Mouse (Mus musculus) frontal cortex, postnatal 10 days (tissue): ENCODE measurements at regions not wholly inside any gene's neighbourhood (a gene's known extent, or its start where the extent isn't known, plus 50 kb on each side); places are given as distances from the start of the nearest gene placed in this dataset.
A peak's percentile ranks its signal among the peaks of the same experiment; 100 is the strongest.

ENCODE experiments used
- DNase-seq, 2 experiments: peaks; one replicate each; pipeline ENCODE4 v3.0.0; 2022; ENCODE audit warnings: low spot score in 2 of 2, mixed read lengths in 1 of 2

DNA sequence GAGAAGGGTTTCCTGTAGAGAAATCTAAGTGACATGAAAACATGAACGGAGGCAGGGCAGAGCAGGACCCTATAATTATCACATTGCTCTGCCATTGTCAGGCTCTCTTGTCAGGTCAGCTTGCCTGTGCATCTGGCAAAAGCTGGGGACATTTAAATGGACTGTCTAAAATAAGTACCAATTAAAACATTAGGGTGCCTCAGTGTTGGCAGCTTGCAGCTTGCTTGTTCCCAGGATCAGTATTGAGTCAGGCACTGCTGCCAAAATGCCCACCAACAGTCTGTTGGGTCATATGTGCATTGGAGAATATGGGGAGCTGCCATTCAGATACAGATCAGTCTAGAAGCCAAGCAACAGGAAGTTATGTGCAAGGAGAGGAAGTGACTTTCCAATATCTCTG is 349.5 kb upstream of the B3gat1 start:
- no peak for DNase-seq

DNA sequence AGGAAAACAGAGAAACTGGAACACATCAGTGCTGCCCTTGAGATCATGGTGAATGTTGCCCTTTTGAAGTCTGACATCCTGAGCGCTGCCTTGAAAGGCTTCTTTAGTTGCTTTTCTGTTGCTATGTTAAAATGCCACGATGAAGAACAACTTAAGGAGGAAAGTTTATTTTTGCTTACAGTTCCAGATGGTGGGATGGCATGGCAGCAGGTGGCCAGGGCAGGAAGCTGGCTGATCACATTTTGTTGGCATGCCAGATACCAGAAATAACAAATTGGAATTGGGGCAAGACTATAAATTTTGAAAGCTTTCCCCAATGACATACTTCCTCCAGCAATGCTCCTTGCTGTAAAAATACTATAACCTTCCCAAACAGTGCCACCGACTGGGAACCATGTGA is 334.9 kb upstream of the B3gat1 start:
- no peak for DNase-seq

DNA sequence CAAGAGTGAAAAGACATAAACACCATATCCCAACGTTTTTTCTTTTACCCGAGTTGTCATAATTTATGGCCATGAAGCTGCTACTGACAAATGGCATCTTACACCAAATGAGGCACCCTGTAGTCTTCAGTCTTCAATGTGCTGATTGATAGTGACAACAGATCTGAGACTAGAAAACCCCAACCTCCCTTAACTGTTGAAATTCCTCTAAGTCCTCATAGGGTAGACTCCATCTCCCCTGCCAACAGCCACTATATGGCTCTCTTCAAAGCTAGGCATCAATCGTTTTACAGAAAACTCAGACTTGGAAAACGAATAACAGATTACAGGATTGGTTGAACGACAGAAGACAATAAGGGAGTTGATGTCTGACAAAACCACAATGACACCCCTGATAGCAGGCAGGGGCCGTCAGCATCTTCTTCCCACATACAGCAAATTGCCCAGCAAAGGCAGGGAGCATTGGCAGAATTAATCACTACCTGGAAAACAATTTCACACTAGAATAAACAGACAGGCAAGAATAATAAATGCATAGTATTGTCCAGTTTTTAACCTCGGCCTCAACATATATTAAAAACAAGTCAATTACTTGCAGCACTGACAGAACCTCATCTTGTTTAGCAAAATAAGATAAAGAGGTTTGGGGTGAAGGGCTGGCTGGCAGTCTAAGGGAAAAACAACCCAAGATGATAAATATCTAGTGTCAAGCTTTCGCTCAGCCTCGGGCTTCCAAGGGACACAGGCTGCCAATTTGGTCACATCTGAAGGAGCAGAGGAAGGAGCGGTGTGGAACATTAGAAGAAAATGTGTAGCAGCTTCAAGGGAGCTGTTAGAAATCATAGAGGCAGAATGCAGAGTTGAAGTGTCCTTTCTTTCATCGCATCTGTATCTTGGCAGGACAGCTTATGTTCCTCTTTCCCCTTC is 310.4 kb upstream of the B3gat1 start:
- no peak for DNase-seq

DNA sequence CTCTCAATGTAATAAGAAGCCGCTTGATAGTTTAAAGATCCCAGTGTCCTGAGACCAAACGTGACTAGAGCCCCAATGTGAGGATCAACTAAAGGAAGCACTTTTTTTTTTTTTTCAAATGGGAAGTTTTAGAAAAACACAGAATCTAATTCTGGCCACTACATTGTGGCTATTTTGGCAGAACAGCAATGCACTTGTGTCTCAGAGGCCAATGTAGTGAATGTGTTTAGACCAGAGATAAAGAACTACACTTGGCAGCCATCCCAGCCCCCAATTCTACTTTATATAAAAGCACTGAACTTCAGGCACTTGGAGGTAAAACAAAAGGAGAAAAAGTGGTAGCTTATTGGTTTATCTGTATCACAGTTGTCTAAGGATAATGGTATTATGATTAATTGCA is 298.0 kb upstream of the B3gat1 start:
- no peak for DNase-seq

DNA sequence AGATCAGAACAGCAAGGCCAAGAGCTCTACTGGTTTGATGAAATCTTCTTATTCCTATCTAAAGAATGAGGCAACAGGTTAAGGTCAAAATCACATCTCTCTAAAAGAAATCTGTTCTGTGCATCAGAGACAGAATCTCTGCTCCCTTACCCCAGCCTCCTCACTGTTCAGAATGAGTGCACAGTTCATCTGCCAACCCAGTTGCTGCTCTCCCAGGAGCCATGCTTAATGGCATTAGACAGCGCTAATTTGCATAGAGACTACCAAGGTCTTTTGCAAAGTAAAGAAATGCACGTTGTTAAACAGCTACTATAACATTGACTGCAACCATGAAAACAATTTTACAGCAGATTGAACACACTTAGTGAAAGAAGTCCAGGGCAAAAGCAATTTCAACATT is 296.3 kb upstream of the B3gat1 start:
- no peak for DNase-seq

DNA sequence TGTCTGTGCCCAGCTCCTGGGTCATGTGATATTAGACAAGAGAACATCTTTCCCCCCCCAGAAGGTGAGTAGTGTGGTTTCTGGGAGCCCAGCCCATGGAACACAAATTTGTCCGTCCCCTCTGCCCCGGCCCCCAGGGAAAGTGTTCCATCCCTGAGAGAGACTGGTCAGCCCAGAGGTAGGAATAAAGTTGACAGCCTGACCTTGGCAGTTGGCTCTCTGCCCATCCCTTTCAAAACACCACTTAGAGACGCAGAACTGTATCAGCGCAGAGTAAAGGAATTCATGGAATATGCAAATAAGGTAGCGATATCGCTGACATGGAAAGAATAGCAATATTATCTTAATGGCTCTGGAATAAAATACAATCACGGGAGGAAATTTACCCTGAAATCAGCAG is 279.6 kb upstream of the B3gat1 start:
- no peak for DNase-seq

DNA sequence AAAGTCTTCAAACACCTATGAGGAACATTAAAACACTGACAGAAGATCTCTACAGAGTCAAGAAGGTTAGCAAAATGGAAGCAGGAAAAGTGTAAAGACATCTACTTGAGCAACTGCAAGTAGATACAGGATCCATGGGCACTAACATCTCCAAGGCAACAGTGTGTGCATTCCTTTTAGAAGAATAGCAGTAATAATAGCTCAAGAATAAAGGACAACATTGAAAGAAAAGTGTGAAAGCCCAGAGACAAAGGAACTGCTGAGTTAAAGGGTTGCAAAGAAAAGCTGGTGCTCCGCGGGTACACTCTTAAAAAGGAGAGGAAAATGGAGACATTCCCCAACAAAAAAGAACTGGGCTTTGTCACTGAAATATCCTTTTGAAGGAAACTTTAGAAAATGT is 272.4 kb upstream of the B3gat1 start:
- DNase-seq: no peak

DNA sequence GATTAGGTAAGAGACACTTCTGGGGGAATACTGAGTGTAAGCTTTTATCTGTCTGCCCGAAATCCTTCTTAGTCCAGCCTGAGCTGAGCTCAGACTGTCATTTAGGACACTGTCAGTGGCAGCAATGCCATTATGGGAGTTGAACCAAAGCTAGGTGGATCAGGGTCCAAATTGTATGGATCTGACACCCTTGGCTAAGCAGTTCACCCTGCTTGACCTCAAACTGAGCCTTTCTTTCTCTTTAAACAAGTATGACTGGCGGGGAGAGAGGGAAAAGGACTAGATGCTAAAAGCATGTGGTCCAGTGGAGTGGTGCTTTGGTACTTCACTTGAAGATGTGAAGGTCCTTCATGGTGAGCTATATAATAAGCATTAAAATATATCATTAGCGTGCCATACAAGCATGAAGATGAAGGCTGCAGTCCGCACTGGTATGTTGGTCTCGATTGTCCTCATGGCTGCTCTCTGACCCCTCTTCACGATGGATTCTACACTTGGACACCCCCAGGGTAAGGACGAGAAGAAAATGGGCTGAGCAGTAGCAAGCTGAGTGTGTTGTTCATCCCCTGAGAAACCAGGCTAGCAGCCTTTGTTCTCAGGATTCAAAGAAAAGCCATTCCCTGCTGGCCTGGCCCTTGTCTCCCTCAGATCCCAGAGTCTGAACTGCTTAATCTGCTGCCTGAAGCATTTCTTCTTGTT is 262.7 kb upstream of the B3gat1 start:
- DNase-seq: no peak

DNA sequence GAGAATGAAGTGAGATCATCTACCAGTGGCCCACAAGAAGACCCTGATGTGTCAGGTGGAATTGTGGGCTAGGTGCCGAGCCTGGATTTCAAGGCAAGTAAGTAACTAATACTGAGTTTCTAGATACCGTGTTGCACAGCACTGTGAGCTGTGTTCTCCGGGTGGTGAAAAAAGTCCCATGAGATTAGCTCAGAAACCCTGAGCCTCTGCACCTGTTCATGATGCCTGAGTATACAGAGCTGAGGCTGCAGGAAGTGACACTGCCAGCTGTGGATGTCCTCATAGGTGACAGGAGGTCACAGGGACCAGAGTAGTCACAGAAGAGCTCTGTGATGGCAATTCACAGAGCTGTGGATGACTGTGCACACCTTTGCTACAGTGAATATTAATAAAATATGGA is 257.2 kb upstream of the B3gat1 start:
- DNase-seq: no peak

DNA sequence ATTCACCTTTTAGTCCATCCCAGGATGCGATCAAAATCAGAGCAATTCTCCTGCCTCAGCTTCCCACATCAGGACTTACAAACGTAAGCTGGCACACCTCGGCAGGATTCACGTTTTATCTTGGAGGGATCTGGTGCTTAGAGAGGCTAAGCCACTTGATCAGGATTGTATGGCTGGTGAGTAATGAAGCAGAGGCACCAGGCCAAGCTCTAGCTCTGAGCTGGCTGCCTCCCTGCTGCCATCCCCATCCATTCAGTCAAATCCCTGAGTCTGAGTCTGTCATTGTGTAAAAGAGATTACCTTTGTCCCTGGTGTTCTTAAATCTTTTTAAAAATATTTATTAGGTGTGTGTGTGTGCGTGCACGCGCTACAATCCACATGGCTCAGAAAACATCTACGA is 252.6 kb upstream of the B3gat1 start:
- no peak for DNase-seq

DNA sequence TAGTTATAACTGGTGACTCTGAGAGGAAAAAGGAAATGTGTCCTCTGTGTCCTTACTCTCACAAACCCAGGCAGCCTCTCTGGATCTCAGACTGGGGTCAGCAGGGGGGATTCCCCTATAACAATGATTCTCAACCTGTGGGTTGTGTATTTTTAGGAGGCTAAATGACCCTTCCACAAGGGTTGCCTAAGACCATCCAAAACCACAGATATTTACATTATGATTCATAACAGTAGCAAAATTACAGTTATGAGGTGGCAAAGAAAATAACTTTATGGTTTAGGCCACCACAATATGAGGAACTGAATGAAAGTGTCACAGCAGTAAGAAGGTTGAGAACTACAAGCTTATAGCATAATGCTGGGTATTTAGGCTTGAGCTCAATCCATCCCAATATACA is 251.6 kb upstream of the B3gat1 start:
- no peak for DNase-seq

DNA sequence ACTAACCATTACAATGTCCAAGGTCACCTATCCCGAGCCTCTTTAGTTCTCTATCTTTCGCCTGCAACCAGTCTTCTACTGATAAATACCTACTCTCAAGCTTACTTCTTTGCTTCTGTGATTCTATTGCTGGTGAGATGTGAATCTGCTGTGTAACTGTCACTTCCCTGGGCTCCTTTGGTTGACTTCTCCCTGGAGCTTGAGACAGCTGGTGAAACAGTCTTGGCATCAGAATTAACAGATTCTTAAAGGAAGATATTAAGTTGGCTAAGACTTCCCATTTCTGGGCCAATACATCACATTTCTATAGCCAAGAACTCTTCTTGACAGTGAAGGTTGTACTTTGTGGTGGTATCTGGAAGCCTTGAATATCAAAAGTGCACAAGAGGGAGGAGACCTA is 239.8 kb upstream of the B3gat1 start:
- DNase-seq: no peak

DNA sequence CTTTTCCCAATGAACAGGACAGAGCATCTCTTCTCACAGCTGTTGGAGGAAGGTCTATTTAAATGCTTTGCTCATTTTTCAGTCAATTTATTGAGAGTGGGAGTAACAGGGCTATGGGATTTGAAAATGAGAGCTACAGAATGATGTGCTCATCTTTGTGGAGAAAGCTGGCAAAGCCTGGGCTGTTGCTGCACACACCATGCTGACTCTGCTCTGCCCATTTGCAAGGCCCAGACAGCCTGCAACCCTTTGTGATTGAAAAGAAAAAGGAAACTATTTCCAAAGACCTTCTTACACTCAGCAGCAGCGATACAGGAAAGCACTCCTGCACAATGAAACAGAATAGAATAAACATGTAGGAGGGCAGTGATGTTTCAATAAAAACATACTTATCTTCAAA is 231.5 kb upstream of the B3gat1 start:
- DNase-seq: no peak

DNA sequence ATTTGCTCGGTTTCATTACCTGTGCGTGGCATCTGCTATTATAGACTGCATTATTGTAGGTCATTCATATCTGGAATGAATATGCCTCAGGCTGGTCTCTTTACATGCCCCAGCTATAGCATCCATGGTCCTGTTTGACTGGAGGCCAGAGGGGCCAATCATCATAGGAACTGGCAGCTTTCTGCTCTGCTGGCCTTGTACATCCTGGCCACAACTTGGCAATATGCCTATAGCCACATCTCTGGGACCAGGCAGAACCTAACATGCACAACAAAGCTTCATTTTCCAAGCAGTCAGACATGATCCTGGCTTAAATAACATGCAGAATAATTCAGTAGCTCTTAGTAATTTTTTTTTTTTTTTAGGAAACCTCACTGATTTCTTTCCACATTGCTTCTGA is 227.6 kb upstream of the B3gat1 start:
- no peak for DNase-seq

DNA sequence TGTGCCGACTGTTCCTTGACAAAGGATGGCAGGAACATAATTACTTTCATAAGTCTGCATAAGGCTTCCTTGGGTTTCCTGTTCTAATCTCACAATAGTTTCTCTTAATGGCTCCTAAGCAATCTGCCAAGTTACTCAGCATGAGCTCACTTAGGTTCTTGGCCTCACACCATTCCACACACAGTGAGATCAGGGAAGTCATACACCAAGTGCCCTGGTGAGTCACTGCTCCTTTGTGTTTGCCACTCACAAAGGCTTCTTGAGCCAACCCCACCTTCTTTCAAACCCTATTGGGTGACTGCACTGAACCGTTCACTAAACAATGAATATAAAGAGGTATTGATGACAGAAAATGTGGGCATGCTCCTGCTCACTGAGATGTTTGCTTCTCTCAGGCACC is 214.9 kb upstream of the B3gat1 start:
- DNase-seq: no peak

DNA sequence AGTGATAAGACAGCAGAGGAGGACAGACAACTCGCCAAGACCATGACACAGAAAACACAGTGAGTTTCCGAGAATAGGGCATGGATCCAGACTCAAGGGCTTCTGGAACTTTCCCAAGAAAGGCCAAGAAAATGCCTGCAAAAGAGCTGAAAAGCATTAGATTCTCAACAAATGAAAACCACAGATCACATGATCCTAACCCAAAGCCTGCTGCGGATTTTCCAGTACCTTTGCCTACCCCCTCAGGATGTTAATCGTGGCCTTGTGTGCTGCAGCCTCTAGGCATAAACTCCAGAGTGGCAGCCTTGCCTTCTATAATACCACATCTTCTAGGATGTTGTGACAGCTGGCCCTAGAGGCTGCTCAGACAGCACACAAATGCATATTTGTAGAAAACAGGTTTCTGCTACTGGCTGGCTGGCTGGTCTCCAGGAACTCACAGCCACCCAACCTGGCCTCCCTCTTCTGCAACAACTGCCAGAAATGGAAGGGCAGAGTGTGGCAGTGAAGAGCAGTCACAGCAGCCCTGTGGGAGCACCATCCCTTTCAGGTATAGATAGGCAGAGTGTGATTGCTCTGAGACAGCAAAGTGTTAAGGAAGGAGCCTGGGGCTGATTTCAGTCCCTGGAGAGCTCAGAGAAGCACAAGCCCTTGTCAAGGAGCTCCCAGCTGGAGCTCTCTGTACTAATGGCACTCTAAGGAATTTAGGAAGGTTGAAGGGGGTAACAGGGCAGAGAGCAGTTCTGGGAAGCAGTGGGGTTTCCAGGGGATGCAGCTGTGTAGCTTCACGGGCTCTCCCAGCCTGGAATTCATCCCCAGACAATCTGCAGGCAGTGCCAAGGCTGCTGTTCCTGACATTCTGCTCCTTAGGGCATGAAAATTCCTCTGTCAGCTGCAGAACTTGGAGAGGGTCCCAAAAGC is 213.7 kb upstream of the B3gat1 start:
- DNase-seq: peak in 1 of 2 experiments; percentile 18

DNA sequence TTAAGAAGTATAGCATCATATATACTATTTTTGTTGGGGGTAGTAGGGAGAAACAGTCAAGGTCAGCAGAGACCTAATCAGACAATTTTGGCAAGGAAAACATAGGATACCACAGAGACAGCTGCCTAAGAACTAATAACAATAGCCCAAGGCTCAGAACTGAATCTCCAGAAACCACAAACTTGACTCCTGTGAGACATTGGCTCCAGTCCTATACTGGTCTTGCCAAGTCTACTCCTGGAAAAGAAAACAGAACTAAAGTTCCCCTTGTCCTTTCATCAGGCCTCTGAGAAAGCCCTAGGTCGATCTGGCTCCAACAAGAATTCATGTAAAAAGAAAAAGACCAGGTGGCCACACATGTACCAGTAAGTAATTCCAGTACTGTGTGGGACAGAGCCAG is 209.4 kb upstream of the B3gat1 start:
- no peak for DNase-seq

DNA sequence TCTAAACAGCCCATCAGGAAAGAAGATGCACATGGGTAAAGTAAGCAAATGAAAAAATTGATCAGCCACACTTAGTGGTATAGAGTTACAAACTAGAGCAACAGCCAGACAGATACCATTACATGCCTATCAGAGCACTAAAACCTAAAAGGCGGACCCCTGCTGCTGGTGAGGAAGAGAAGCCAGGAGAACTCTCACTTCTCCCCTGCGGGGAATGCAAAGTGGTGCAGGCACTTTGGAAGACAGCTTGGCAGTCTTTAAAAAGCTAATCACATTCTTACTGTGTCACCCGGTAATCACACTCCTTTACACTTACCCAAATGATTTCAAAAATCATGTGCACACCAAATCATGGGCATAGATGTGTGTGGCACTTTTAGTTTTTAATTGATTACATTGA is 204.8 kb upstream of the B3gat1 start:
- DNase-seq: no peak

DNA sequence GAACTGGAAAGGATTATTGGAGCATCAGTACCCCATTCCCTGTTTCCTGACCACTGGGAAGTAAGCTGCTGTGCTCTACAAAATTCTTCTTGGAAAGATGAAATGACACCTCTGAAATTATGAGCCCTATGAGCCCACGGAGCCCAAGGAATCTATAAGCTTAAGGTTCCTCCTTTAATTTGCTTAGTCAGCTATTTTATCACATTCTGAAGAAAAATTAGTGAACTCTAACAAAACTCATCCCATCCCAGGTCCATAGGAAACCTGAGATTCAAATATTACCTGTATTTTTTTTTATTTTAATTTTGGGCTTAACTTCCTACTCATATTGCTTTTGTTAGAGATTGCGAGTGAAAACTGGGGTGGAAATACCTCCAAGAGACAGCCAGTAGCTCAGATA is 194.5 kb upstream of the B3gat1 start:
- no peak for DNase-seq

DNA sequence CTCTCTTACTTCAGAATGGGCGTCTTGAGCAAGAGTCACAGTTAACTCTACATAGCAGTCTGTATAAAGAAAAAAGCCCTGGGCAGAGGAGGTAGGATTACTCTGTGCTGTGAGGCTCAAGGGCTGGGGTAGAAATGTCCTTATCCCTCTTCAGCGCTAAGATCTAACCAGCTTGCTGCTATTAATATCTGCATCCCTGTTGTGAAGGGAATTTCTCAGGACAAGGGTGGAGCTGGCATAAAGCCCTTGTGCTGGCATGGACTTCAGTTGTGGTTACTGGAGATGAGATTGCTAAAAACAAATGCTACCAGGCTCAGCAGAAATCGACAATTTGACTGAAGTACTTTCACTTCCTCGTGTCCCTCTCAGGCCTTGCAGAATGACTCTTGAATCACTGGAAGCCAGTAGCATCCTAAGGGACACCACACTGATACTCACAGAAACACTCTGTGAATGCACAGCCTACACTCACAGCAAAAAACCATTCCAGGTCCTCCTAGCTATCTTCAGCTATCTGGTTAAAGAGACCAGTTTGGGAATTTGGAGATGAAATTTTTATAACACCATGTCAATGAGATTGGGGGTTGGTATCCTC is 185.1 kb upstream of the B3gat1 start:
- DNase-seq: no peak

DNA sequence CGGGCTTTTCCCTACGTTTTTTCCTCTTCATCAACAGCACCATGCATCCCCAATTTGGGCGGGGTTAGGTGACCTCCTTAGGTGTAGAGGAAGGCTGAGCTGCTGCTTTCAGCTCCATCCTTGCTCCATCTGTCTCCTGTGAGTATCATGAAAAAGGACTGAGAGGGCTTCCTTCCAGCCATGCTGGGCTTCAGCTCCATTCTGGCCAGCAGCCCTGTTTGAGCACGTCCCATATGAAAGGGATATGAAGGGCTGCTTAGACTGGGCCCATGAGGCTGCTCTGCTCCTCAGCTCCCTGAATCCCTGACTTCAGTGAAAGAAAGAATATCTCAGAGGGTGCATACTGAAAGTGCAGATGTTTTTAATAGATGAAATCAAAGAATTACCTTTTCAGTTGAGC is 184.4 kb upstream of the B3gat1 start:
- DNase-seq: no peak

DNA sequence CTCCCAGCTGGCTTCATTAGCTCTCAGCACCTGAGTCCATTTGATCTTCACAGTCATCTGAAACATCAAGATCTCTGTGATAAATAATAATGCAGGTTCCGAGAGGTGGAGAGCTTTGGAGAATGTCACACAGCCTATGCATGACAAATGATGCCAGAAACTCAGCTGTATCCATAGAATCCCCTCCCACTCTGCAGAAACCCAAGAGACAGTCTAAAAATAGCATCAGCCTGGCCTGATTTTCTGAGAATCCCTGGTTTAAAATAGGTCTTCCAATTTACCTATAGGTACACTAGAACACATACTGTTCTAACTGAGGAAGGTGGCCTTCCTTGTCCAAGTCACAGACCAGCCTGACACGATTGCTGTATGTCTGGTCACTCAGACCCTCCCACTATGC is 184.0 kb upstream of the B3gat1 start:
- DNase-seq: no peak
